Mouse (Mus musculus) adrenal gland, adult (tissue): Measurements from ENCODE around the gene Frmd4a.

Source experiments
- DNase-seq, 2 experiments: peaks; one replicate each; pipeline ENCODE4 v3.0.0; 2022 to 2023; ENCODE audit warnings: low spot score in 1 of 2; ENCODE audit not compliant: inconsistent age in 2 of 2

Frmd4a gene

DNA sequence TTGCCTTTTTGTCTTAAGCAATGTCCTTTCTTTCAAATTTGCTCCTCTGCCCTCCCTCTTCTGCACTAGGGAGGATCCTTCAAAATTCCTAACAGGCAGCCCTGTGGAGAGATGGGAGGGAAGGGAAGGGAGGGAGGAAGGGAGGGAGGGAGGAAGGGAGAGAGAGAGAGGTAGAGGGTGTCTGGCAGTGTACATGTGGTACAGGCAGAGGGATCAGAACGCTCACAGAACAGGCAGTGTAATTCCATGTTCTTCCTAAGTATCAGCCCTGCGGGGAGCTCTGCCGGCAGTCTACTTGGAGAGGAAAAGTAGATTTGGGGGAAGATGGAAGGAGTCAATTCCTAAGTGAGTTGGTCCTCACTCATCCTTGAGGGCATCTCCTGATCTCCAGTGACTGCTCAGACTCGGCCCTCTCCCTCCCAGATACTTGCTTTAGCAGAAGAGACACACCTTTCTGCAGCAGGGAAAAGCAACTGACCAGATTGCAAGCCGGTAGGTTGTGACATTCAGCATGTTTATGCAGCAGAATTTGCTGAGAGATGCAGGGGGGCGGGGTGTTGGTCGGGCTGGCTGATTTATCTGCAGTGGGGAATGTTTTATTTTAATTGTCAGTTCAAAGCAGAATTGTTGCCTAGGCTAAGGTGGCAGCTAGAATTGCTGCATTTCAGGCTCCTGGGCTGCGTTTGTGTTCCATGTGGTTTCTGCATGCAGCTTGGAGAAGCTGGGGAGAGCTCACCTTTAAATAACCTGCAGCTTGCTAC is at the start of gene Frmd4a:
TSS of gene Frmd4a (plus strand) at position 190 of the 761 bp plus-strand sequence.
- DNase-seq = peak; percentile 7 to 30

DNA sequence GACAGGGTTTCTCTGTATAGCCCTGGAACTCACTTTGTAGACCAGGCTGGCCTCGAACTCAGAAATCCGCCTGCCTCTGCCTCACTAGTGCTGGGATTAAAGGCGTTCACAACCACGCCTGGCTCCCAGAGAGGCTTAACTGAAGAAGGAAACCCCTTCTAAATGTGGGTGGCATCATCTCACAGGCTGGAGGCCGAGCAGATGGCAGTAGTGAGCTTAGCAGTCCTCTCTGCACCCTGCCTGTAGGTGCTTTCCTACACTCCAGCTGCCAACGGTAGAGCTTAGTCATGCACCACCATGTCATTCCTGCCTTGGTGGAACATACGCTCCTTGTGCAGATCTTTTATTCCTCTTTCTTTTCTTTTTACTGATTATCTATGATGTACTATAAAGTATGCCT is 28.6 kb upstream of the Frmd4a start:
- no peak for DNase-seq

DNA sequence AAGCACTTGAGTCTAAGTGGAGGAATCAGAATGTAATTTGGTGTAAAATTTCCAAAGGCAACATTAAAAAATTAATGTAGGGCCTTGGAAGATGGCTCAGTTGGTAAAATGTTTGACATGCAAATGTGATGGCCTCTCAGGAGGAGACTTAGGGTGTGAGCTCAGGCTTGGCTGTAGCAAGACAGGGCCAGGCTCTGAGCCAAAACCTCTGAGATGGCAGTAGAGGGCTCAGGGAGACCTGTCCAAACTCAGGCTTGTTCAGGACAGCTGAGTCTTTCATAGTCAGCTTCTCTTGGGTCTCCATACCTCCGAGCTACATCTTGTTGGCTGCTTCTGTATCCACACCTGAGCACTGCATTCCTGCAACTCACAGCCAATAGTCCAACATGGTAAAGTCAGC is 27.1 kb upstream of the Frmd4a start:
- DNase-seq = peak in 1 of 2 experiments; percentile 15

DNA sequence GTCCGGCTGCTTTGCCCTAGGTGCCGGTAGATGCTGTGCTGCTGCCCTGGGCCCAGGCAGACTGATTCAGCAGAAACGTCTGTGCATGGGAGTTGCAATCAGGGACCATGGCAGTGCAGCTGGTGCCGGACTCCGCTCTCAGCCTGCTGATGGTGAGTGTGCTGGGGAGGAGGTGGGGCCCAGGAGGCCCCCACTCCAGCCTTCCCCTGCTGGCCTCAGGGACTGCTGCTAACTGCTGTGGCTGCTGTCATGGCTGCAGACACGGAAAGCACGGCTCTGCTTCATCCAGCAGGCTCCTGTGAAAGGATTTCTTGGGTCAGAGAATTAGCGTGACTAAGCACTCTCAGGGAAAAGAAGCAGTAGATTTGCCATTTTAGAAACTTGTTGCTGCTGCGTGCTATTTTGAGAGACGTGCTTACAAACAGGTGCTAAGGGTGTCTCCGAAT is 937 bp downstream of the Frmd4a start:
- peak; percentile 9 to 44 for DNase-seq

DNA sequence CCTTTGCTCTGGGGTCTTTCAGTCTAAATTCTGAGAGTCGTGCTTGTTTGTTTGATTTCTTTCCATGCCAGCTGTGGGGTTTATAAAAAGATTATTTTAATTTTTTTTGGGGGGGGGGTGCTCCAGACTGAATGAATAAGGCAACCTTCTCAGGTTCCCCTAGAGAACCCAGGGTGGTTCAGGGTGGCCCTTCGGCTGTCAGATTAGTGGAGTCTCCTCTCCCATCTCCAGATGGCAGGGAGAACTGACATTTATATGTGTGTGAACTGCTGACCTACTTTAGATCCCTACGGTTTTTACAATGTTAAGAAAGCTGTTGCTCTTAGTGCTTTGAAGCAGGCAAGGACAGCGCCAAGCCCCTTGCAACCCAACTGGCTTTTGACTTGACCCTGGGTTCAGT is 1.4 kb downstream of the Frmd4a start:
- no peak for DNase-seq

DNA sequence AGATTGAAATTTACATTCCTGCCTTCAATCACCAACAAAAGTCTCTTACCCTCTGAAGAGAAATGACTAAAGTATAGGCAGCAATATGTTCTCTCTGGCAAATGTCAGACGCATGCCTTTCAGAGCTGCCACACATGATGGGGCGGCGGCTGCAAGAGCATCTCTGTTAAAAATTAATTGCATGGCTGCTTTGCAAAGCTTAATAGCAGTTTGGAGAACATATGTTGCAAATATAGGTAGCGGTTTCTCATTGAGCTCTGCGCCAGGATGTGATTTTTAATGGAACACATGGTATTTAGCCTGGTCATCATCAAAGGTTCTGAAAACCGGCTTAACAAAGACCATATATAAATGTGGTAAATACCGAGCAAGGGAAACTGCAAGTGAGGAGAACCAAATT is 7.4 kb downstream of the Frmd4a start:
- no peak for DNase-seq

DNA sequence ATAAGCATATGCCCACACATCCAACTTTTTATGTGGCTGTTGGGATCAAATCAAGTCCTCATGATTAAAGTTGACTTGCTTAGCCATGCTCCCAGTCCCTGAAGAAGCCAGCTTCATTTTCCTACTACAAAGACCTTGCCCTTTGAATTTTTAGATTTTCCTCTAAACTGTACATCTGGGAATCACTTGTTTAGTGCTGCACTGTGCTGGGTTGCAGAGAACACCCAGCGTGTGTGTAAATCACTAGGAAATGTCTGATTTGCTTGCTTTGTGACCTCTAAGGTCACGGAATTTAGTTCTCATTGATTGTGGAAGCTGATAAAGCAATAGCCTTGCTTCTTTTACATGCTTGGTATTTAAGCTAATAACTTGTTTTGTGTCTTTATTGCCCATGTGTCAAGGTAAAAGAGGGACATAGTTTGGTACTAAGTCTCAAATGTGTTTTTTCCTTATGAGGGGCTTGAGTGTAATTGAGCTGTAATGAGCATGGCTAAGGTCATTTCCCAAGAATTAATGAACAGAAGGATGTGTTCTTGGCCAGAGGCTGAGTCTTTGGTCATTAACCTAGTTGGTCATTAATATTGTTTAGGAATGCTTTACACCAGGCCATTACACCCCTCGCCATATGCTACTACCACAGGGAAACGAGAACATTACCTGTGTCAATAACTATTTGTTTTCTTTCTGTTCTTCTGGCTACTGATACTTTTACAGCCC is 11.7 kb downstream of the Frmd4a start:
- DNase-seq = peak in 1 of 2 experiments; percentile 32

DNA sequence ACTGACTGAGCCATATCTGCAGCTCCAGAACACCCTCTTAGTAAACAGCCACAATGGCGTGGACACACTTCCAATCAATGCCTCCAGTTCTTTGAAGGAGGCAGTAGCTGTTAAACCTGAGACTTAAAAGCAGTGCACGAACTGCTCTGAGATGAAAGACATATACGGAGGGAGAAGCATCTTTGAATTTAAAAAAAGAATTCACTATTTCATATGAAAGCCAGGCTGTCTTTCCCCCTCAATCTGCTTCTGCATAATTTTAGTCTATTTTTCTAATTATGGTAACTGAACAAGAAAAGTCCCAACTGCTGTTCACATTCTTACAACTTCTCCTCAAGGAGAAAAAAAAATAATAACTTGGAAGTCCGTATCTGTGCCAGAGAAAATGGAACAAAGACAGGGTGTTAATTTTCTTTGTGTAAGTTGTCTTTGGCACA is 18.7 kb downstream of the Frmd4a start:
- DNase-seq = no peak

DNA sequence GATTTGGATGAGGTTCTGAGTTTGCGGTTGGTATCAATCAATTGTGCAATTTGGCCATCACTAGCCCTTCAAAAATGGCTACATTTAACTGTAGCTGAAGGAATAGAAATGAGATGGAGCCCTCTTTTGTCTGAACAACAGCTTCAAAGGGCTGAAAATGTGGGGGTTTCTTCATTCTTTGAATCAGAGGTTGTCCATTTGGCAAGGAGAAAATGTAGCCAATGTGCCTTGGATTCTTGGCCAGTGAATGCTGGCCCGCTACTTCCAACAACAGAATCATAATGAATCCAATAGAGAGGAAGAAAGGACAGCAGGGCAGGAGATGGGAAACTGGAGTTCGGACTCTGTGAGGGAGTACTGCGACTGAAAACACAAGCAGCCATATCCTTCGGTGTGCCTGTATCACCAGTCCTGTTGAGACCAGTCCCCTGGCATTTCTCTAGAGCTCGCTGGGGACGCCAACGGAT is 19.2 kb downstream of the Frmd4a start:
- DNase-seq = no peak

DNA sequence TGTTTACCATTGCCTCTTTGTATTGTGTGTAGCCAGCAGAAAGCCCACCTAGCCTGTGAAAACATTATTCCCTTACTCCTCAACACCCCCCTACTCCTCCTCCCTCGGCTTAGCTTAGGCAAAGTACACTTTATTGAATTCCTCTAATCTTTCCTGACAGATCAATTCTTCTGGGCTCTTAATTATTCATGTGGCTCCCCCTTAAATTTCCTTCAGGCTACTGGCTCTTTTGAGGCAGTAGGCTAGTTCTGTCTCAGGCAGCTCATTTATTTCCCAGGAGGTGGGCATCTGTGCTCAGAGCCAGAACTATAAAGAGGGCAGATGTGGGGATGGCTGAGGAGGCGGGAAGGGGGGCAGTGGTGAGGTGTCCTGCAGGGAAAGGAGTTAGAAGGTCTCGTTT is 24.5 kb downstream of the Frmd4a start:
- DNase-seq = no peak

DNA sequence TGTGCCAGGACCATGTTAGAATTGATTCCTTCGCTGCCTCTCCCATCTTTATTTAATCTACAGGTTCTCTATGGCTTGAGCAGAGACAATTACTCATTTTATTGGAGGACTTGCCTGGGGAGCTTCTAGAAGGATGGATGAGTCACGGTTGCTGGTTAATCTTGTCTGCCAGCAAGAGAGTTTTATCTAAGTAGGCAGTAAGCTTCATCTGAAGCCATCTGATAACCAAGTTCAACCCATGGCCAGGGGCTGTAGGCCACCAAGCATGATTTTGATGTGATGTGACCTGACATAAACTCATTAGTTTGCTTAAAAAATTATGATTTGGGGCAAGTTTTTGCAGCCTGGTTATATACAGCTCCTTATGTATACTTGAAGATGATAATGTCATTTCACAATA is 38.0 kb downstream of the Frmd4a start:
- peak; percentile 16 to 62 for DNase-seq

DNA sequence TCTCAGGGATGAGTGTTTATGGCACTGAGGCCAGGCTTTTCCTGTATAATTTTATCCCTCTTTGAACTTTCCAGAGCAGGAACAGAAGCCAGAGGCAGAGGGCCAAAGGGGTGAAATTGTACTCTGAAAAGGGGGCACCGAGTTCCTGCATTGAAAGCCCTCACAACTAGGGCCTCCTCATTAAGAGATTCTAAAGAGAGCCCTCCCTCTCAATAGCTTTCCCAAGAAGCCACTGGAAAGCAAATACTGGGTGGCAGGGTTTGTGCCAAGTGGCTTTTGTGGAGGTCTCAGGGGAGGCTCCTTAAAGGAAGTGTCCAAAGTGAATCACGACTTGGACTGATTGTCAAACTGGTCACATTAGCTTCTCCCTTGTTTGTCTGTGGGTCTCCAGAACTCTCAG is 43.2 kb downstream of the Frmd4a start:
- DNase-seq = no peak

DNA sequence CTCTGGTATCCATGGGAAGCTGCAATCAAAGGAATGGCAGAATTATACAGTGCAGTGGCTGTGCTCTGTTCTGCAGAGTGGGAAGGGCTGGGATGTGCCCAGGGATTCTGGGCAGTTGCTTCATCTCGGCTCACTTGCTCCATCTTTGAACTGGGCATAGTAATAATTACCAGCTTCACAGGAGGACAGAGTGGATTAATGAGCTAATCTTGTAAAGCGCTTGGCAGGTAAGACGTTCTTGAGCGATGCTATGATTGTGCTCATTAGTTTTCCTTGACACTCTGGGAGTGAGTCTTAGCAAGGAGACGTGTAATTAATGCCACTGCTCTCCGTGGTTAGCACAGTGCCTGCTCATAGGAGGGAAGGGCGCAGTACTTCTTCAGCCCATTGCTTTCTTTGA is 54.3 kb downstream of the Frmd4a start:
- DNase-seq = no peak

DNA sequence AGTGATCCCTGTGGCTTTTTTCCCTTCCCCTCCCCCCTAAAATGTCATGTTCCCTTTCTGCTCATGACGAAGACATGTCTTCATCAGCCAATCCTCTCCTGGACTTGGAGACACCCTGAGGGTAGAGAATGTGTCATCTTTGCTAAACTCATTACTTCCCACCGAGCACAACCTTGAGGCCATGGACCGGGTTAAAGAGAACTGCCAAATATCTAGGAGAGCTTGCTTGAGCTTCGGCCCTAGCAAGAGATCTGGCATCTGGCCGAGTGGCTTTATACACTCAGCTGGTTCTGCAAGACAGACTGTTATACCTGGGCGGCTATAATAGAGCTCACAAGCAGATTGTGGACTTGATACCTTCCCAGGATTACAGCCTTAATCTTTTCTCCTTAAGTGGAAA is 66.4 kb downstream of the Frmd4a start:
- DNase-seq = no peak

DNA sequence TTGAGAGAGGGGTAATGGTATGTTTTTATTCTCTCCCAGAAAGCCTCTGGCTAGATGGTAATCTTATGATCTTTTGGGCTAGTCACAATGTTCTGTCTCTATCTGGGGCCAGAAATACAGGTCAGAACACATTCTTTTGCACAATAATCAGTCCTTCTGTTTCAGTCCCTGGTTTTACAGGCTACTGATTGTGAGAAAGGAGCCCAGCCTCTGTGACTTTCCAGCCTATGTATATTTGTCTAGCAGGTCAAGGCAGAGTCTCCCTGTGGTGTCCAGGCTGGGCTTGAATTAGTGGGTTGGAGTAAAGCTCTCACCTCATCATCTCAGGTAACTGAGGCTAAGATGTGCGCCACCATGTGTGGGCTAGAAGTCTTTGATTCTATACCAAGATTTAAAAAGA is 80.1 kb downstream of the Frmd4a start:
- DNase-seq = no peak

DNA sequence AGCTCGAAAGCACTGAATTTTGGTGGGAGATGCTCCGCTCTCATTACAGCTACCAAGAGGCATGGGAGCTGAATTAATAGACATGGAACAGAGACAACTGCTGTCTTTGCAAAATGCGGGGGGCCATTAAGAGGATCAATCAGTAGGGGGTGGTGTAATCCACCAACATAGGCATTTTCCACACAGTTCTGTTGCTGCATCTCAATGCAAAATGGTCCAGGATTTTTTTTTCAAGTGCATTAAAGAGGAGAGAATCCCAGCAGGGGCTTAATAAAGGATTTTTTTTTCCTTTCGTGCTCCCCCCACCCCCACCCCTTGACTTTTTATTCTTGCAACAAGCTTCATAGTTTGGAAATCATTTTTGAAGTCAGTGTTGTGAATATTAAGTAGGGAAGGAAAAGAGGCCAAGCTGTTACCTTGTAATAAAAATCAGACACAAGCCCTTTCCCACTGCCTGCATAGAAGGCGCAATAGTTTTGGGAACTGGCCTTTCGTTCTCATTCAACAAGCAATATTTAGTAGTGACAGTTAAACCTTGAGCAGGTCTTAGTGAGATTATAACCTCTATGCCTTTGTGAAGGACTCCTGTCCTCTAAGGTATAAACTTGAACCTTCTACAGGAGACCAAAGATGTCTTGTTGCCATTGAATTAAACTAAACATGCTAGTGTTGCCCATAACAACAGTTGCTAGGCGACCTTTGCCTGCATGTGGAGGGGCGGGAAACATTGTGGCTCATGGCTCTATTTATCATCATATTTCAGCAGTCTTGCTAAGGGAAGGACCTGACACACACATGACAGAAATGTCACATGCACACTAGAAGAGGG is 81.6 kb downstream of the Frmd4a start:
- no peak for DNase-seq

DNA sequence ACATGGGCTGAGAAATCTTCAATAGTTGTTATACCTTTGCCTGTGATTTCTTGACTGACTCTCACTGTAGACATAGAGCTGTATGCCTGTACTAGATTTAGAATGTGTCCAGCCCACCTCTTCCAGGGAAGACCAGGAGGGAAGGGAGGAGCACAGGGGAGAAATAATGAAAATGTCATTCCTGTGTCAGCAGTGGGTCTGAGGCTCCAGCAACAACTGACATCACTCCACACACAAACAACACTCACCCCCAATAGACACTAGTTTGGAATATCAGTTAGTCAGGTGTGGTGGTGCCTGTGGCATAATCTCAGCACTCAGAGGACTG is 82.2 kb downstream of the Frmd4a start:
- DNase-seq = no peak

DNA sequence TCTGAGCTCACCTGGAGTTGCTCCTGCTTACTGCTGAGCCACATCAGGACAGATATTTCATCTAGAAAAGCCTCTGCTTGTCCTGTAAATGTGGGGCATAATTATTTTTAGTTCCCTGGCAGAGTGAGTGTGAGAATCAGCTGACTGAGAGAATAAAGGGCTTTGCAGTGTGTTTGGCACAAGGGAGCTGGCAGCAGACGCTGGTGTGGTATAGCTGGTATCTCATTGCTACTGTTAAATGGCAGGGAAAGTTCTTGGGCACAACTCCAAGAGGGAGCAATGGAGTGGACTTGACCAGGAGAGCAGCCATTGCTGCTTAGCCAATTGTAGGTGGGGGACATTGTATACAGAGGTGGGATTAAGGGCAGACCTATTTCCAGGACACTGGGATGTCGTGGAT is 83.9 kb downstream of the Frmd4a start:
- no peak for DNase-seq

DNA sequence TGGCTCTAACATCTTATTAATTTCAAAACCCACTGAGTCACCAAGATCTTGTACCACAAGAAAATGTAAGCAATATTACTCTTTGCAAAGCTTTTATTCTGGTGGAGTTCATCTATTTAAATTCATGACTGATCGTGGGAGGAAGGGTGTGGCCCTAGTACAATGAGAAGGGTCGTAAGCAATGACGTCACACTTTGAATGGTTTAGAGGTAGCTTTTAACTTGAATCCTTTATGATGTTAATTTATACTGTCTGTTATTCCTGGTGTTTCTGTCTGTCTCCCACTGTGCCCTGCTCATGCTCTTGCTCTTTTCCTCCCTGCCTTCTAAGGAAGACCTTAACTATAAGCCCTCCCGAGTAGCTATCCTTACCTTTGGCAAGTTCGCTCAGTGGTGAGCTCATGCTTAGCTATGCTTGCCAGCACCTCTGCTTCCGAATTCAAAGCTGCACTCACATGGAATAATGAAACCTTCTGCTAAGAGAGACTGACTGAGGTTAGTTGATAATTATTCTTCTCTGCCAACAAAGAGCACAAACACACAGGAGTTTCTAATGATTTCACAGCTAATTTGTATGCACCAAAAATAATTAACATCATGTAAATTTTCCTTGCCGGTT is 95.9 kb downstream of the Frmd4a start:
- DNase-seq = no peak

DNA sequence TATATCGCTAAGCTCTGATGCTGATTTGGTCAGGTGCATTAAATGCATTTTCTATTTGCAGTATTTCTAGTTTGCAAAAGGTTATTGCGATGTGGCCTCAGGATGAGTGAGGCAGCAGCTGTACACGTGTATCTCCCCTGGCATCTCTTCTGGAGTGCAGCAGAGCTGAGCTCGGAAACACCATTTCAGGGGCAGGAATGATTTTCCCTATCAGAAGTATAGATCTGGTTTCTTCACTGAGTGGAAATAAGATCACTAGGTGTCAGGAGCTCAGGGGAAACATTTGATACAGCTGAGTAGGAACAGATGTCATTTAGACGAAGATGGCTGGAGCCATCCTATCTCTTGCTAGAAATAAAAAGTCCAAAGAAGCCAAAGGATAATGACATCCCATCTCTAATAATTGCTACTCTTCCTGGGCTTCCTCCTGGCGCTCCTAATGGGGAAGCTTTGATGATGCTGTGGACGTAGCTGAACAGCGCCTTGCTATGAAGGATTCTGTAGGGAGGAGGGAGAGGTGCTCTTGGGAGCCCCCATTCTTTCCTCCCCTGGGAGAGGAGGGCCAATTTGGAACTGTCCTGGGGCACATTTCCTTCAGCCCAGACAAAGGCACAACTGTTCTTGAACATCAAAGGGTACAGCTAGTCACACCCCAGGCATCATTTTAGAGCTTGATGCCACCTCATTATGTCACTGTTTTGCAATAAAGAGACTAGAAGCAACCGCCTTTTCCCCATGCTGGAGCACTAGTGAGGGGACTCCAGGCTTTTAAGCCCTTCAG is 102.4 kb downstream of the Frmd4a start:
- no peak for DNase-seq
